Mouse (Mus musculus): Measurements from ENCODE around the gene Nme2. TPM values are rescaled to one million over a fixed set of nuclear protein-coding genes. Genes with fewer than 3 reads are reported as not detected.
A peak's percentile ranks its signal among the peaks of the same experiment; 100 is the strongest.

Gene Nme2
- polyA plus RNA-seq, 1 experiment from 2014 or later: 234 TPM

DNA sequence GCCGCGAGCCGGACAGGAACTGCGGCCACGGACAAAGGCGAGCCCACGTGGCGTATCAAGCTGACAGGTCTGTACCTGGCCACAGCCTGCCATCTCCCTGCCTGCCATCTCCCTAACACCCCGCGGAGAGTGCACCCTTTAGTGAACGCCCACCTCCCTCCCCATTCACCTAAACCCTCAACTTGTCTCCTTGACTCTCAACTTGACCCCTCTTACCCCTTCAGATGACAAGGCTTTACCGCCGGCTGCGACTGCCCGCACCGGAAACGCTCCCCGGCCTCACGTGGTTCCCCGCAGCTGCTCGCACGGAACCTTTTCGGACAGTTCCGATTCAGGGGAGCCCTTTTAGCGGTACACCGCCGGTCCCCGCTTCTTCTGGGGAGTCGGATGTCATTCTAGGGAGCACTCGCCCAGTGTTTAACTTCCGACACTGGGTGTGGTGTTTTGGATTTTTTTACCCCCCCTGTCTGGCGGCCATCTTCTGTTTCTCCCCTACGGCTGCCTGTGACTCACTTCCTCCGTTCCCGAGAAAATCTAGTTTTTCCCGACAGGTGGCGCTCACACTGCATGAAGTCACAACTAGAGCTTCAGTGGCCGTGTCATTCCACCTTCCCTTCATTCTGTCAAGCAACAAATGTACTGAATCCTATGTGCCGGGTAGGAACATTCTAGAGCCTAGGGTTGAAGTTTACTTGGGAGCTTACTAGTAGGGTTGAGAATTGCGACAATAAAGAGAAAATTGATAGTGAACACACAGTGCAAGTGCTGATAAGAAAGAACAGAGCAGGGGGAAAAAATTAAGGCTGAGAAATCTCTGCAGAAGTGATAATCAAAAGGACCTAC lies 12.2 kb upstream of the Nme2 start, which contains the start of the genes Gm20390 and Nme1:
Gm20390 (minus strand) TSS at position 289 of the 843 bp plus-strand sequence.
Nme1 (minus strand) TSS at position 517 of the 843 bp plus-strand sequence.
- peak within 1 kb of the TSS; percentile 75 for H3K9ac ChIP-seq (replicated peaks; ENCODE audit: low read length)
- H3K9me3 ChIP-seq (ENCODE audit: low read length): no peaks in the 10 kb centered on the region
- WGBS: under 1% methylated on average over 40 of the region's 40 CpGs
- H3K4me1 ChIP-seq (ENCODE audit: insufficient read depth, low read length): peaks cover 8% of the 10 kb centered on the region
- no peaks in the 10 kb centered on the region for H3K27me3 ChIP-seq (ENCODE audit: insufficient read depth, low read length)
- H3K36me3 ChIP-seq (ENCODE audit: insufficient read depth, low read length): peaks cover 25% of the 10 kb centered on the region
- peak; percentile 98 for ATAC-seq (ENCODE audit: low FRiP score, low TSS enrichment)
- peak within 1 kb of the TSS; percentile 68 for H3K4me3 ChIP-seq (ENCODE audit: low read length)
- peak within 1 kb of the TSS; percentile 54 for H3K4me2 ChIP-seq (replicated peaks; ENCODE audit: low read depth, low read length)
- H3K27ac ChIP-seq (ENCODE audit: low read length): peak within 1 kb of the TSS; percentile 70

- Histone ChIP-seq H3K36me3 (ENCODE audit: insufficient read depth, low read length) (peaks cover 32% of the 10 kb centered on the region), H3K9ac (replicated peaks; ENCODE audit: low read length) (peak overlapping the region; percentile 75), H3K4me1 (ENCODE audit: insufficient read depth, low read length) (peaks cover 8% of the 10 kb centered on the region), H3K9me3 (ENCODE audit: low read length) (no peaks in the 10 kb centered on the region), H3K4me2 (replicated peaks; ENCODE audit: low read depth, low read length) (peak overlapping the region; percentile 54), H3K27ac (ENCODE audit: low read length) (peak overlapping the region; percentile 70), H3K4me3 (ENCODE audit: low read length) (peak overlapping the region; percentile 68), H3K27me3 (ENCODE audit: insufficient read depth, low read length) (no peaks in the 10 kb centered on the region)
- no peak for ATAC-seq (ENCODE audit: low FRiP score, low TSS enrichment)
- 3% methylated on average over 11 of the region's 11 CpGs for WGBS
Measured at GRCm38 (mm10) chr11:93967381-93967780, 11.3 kb upstream of the Nme2 start.

DNA sequence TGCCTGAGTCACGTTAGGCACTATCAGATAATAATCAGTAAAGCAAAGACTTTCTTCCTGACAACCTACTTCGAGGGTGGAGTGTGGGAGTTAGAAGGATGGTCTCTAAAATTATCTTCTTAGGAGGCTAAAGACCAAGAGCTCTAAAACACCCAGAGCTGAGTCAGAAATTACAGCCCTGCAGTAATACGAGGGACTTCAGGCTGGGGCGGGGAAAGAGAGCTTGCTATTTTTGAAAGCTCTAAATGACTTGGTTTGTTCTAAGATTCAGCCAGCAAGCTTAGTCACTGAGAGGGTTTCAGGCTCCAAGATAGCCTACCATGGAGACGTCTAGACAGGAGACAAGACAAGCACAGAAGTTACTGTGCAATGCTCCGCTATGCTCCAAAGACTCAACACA lies 9.3 kb upstream of the Nme2 start:
- no peaks in the 10 kb centered on the region for H3K27me3 ChIP-seq (ENCODE audit: insufficient read depth, low read length)
- WGBS: 90% methylated on average over 6 of the region's 6 CpGs
- ATAC-seq (ENCODE audit: low FRiP score, low TSS enrichment): no peak
- no peak overlapping the region for H3K4me3 ChIP-seq (ENCODE audit: low read length)
- no peaks in the 10 kb centered on the region for H3K9me3 ChIP-seq (ENCODE audit: low read length)
- H3K9ac ChIP-seq (replicated peaks; ENCODE audit: low read length): no peak overlapping the region
- no peak overlapping the region for H3K27ac ChIP-seq (ENCODE audit: low read length)
- no peak overlapping the region for H3K4me2 ChIP-seq (replicated peaks; ENCODE audit: low read depth, low read length)
- H3K36me3 ChIP-seq (ENCODE audit: insufficient read depth, low read length): peaks cover 48% of the 10 kb centered on the region
- H3K4me1 ChIP-seq (ENCODE audit: insufficient read depth, low read length): peaks cover 8% of the 10 kb centered on the region

DNA sequence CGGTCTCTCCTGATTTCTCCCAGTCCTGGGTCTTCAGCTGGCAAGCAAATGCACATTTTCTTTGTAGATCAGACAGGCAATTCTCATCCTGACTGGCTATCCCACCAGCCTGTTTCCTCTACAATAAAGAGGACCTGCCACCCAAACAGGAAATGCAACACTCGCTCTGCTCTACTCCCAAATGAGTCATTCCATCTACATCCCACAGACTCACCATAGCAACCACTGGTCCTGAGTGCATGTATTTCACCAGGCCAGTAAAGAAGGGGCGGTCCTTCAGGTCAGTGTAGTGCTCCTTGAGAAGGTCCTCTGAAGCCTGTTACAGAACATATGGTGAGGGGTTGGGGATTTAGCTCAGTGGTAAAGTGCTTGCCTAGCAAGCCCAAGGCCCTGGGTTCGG lies 7.0 kb upstream of the Nme2 start:
- Histone ChIP-seq H3K36me3 (ENCODE audit: insufficient read depth, low read length) (peaks cover 70% of the 10 kb centered on the region), H3K9ac (replicated peaks; ENCODE audit: low read length) (no peak overlapping the region), H3K4me3 (ENCODE audit: low read length) (no peak overlapping the region), H3K4me2 (replicated peaks; ENCODE audit: low read depth, low read length) (no peak overlapping the region), H3K4me1 (ENCODE audit: insufficient read depth, low read length) (peaks cover 4% of the 10 kb centered on the region; the same call in 1 of the 2 replicates), H3K27ac (ENCODE audit: low read length) (no peak overlapping the region), H3K9me3 (ENCODE audit: low read length) (no peaks in the 10 kb centered on the region), H3K27me3 (ENCODE audit: insufficient read depth, low read length) (no peaks in the 10 kb centered on the region)
- no peak for ATAC-seq (ENCODE audit: low FRiP score, low TSS enrichment)
- WGBS: 78% methylated on average over 4 of the region's 4 CpGs

- WGBS: 86% methylated on average over 6 of the region's 6 CpGs
- no peak overlapping the region for H3K27ac ChIP-seq (ENCODE audit: low read length)
- H3K9ac ChIP-seq (replicated peaks; ENCODE audit: low read length): no peak overlapping the region
- H3K4me3 ChIP-seq (ENCODE audit: low read length): no peak overlapping the region
- no peaks in the 10 kb centered on the region for H3K27me3 ChIP-seq (ENCODE audit: insufficient read depth, low read length)
- peaks cover 75% of the 10 kb centered on the region for H3K36me3 ChIP-seq (ENCODE audit: insufficient read depth, low read length)
- no peak overlapping the region for H3K4me2 ChIP-seq (replicated peaks; ENCODE audit: low read depth, low read length)
- peaks cover 3% of the 10 kb centered on the region for H3K4me1 ChIP-seq (ENCODE audit: insufficient read depth, low read length)
- no peak for ATAC-seq (ENCODE audit: low FRiP score, low TSS enrichment)
- H3K9me3 ChIP-seq (ENCODE audit: low read length): no peaks in the 10 kb centered on the region
Measured at GRCm38 (mm10) chr11:93961482-93961881, 5.4 kb upstream of the Nme2 start.

DNA sequence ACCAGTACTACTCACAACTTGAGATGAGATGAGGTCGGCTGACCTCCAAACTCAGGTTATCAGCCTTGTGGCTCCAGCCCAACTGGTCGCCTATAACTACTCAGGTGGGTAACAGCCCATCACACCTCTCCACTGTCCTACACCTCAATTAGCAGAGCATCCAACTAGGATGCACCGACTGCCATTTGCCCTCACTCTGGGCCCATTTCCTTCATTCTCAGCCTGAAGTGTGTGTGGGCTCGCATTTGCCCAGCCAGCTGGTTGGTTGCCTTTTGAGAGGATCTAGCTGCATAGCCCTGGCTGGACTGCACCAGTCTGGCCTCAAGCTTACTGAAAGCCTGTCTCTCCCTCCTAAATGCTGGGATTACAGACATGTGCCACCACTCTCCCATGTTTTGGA lies 1.7 kb upstream of the Nme2 start:
- H3K9me3 ChIP-seq (ENCODE audit: low read length): no peaks in the 10 kb centered on the region
- WGBS: 67% methylated on average over 4 of the region's 4 CpGs
- peaks cover 56% of the 10 kb centered on the region for H3K36me3 ChIP-seq (ENCODE audit: insufficient read depth, low read length)
- no peak overlapping the region for H3K4me2 ChIP-seq (replicated peaks; ENCODE audit: low read depth, low read length)
- H3K9ac ChIP-seq (replicated peaks; ENCODE audit: low read length): no peak overlapping the region
- no peaks in the 10 kb centered on the region for H3K27me3 ChIP-seq (ENCODE audit: insufficient read depth, low read length)
- no peak for ATAC-seq (ENCODE audit: low FRiP score, low TSS enrichment)
- peaks cover 26% of the 10 kb centered on the region for H3K4me1 ChIP-seq (ENCODE audit: insufficient read depth, low read length)
- H3K4me3 ChIP-seq (ENCODE audit: low read length): no peak overlapping the region
- H3K27ac ChIP-seq (ENCODE audit: low read length): no peak overlapping the region

GRCm38 (mm10) chr11:93957031-93957555 lies 1.0 kb upstream of the Nme2 start:
- H3K4me1 ChIP-seq (ENCODE audit: insufficient read depth, low read length): peaks cover 33% of the 10 kb centered on the region
- no peak overlapping the region for H3K4me3 ChIP-seq (ENCODE audit: low read length)
- no peak overlapping the region for H3K9ac ChIP-seq (replicated peaks; ENCODE audit: low read length)
- H3K27ac ChIP-seq (ENCODE audit: low read length): no peak overlapping the region
- no peaks in the 10 kb centered on the region for H3K27me3 ChIP-seq (ENCODE audit: insufficient read depth, low read length)
- 93% methylated on average over 2 of the region's 2 CpGs for WGBS
- no peak for ATAC-seq (ENCODE audit: low FRiP score, low TSS enrichment)
- H3K4me2 ChIP-seq (replicated peaks; ENCODE audit: low read depth, low read length): no peak overlapping the region
- H3K9me3 ChIP-seq (ENCODE audit: low read length): no peaks in the 10 kb centered on the region
- peaks cover 50% of the 10 kb centered on the region for H3K36me3 ChIP-seq (ENCODE audit: insufficient read depth, low read length)

DNA sequence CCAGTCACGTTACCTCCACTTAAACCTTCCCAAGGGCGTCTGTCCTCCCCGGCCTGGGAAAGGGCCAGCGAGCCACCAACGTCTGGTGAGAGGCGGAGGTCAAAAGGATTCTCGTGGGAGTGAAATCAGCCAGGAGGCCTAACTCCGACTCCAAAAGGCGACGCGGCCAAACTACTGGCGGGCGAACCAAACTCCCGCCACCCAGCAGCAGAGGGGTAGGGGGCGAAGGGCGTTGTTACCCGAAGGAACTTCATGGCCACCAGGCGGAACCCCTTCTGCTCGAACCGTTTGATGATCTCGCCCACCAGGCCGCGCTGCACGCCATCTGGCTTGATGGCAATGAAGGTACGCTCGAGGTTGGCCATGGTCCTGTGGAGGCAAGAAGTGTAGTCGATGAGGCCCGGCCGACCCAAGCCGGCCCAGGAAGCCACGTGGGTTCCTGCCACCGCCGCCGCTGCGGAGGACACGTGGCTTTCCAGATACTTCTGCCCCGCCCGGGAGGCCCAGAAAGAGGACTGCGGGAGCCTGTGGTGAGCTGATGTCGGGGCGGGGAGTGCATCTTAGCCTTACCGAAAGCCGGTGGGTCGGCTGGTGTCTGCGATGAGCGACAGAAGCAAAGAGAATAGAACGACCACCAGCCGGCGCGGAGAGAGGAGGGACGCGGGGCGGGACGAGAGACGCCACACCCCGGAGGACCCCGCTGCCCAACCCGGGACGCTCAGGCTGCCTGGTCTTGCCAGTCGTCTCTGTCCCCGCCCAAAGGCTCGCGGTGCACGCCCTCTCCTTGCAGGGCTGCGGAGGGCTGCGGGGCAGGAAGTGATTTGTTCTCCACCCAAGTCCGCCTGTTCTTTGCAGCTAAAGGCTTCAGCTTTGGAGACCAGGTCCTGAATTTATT lies 556 bp downstream of the Nme2 start:
- ATAC-seq (ENCODE audit: low FRiP score, low TSS enrichment): peak; percentile 99

DNA sequence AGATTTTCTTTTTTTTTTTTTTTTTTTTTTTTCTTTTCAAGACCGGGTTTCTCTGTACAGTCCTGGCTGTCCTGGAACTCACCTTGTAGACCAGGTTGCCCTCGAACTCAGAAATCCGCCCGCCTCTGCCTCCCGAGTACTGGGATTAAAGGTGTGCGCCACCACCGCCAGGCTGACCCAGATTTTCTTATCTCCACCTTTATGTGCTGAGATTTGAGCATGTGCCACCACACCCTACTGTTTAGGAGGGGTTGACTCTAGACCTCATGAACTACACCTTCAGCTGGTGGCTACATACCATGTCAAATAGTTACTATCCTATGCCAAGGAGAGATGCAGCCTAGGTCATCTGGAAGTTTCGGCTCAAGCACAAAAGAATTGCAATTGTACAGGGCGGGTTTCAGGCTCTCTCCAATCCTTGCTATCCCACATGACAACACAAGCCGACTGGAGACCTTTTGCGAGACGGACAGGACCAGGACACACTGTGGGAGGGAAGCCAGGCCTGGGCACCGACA lies 1.3 kb downstream of the Nme2 start:
- Histone ChIP-seq H3K27me3 (ENCODE audit: insufficient read depth, low read length) (no peaks in the 10 kb centered on the region), H3K9me3 (ENCODE audit: low read length) (no peaks in the 10 kb centered on the region), H3K4me3 (ENCODE audit: low read length) (peak overlapping the region; percentile 88), H3K27ac (ENCODE audit: low read length) (peak overlapping the region; percentile 94), H3K36me3 (ENCODE audit: insufficient read depth, low read length) (peaks cover 53% of the 10 kb centered on the region), H3K4me1 (ENCODE audit: insufficient read depth, low read length) (peaks cover 35% of the 10 kb centered on the region), H3K9ac (replicated peaks; ENCODE audit: low read length) (peak overlapping the region; percentile 83), H3K4me2 (replicated peaks; ENCODE audit: low read depth, low read length) (peak overlapping the region; percentile 92)
- WGBS: 45% methylated on average over 13 of the region's 13 CpGs
- peak; percentile 7; the same call in 1 of the 2 replicates for ATAC-seq (ENCODE audit: low FRiP score, low TSS enrichment)

More for the DNA sequence above, 556 bp downstream of the Nme2 start:
- peak overlapping the region; percentile 83 for H3K9ac ChIP-seq (replicated peaks; ENCODE audit: low read length)
- peak overlapping the region; percentile 94 for H3K27ac ChIP-seq (ENCODE audit: low read length)
- H3K36me3 ChIP-seq (ENCODE audit: insufficient read depth, low read length): peaks cover 53% of the 10 kb centered on the region
- no peaks in the 10 kb centered on the region for H3K27me3 ChIP-seq (ENCODE audit: insufficient read depth, low read length)
- H3K4me2 ChIP-seq (replicated peaks; ENCODE audit: low read depth, low read length): peak overlapping the region; percentile 92
- H3K4me3 ChIP-seq (ENCODE audit: low read length): peak overlapping the region; percentile 88
- under 1% methylated on average over 64 of the region's 67 CpGs for WGBS
- H3K9me3 ChIP-seq (ENCODE audit: low read length): no peaks in the 10 kb centered on the region
- H3K4me1 ChIP-seq (ENCODE audit: insufficient read depth, low read length): peaks cover 35% of the 10 kb centered on the region

Measured in kidney, embryonic 16.5 days (tissue).